Mouse (Mus musculus) layer of hippocampus, postnatal 10 days (tissue): Measurements from ENCODE around the gene Parp8. TPM values are rescaled to one million over a fixed set of nuclear protein-coding genes. Genes with fewer than 3 reads are reported as not detected.

ENCODE experiments used
- DNase-seq, 2 experiments: peaks; one replicate each; pipeline ENCODE4 v3.0.0; 2021; ENCODE audit warnings: low spot score in 2 of 2
- total RNA-seq, 2 experiments: library from RNA; stranded (reverse); gene quantifications; 2 replicates each; pipeline ENCODE4 v1.2.3; 2021

Parp8 gene
- total RNA-seq, 2 experiments from 2014 or later = 62.3 to 69.5 TPM

DNA sequence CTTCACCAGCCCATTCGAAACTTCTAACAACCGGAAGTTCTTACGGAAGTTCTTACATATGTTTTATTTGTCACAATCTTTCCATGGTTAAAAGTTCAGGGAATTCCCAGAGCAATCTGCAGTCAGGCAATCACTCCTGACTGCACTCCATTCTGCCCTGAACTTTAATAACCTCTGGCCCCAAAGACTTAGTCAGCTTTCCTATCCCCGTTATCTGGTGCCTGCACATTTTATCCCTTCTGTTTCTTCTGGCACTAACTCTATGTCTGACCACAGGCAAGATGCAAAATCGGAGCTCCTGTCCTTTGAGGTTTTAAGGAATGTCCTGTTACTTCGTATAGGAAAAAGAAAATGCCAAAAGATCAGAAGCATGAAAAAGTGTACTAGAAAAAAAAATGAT is 4.7 kb downstream of the Parp8 start:
- DNase-seq = no peak

DNA sequence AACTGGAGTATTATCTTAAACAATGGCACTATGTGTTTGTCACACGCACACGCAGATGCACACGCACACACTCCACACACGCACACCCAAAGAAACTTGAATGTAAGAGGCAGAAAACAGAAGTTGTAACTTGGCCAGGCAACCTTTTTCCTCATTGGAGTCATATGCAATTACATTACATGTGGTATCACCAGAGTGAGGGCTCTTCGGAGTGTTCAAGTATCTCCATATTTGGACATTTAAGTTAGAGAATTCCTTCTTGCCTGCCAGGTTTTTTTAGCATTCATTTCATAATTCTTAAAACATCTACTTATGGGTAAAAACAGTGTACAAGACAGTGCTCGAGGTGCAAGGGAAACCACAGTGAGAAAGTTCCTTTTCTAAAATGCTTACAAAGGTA is 6.7 kb downstream of the Parp8 start:
- DNase-seq = no peak

DNA sequence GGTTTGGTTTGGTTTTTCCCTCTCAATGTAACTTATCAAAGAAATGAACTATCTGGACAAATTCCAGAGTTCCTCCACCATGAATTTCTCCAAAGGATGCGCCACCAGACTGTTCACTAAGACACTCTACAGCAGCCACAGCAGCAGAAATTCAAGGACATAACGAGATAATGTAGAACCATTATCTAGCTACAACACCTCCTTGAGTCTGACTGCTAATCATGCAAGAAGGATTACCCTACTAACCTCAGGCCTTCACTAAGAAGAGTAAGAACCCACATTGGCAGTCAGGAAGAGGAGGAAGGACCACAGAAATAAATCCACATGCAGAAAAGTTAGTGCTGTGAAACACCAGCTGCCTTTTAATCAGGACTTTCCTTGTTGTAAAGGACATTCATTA is 11.8 kb downstream of the Parp8 start:
- DNase-seq = no peak

DNA sequence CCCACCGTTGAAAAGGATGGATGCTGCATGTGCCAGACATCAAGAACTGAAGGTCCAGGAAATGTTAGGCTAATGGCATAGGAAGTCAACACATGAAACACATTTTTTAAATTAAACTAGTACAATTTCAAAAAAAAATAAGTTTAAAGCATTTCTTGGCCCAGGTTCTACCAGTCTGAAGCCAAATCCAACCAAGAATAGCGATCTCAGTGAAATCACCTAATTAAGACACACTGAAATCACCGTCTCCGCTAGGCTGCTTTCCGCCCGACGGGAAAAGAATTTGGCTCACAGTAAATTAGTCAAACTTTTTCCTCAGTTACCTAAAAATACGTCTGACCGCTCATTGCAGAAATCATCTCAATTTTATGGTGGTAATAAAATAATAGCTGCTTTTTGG is 13.3 kb downstream of the Parp8 start:
- DNase-seq = no peak

DNA sequence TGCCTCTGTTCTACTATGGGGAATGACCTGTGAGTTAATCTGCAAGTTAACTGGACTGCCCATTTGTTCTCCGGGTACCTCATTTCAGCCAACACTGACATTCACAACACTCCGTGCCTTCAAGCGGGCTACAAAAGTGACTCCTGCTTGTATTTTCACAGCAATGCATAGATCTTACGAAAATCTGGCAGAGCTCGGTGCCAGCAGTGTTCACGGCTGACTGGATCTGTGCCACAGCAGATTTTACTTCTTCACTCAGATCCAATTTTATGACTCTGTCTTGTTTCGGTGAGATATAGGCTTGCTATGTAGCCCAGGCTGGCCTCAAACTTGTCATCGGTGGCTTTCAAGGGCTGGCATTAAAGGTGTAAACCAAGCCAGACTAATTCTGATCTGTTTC is 15.2 kb downstream of the Parp8 start:
- DNase-seq = no peak

DNA sequence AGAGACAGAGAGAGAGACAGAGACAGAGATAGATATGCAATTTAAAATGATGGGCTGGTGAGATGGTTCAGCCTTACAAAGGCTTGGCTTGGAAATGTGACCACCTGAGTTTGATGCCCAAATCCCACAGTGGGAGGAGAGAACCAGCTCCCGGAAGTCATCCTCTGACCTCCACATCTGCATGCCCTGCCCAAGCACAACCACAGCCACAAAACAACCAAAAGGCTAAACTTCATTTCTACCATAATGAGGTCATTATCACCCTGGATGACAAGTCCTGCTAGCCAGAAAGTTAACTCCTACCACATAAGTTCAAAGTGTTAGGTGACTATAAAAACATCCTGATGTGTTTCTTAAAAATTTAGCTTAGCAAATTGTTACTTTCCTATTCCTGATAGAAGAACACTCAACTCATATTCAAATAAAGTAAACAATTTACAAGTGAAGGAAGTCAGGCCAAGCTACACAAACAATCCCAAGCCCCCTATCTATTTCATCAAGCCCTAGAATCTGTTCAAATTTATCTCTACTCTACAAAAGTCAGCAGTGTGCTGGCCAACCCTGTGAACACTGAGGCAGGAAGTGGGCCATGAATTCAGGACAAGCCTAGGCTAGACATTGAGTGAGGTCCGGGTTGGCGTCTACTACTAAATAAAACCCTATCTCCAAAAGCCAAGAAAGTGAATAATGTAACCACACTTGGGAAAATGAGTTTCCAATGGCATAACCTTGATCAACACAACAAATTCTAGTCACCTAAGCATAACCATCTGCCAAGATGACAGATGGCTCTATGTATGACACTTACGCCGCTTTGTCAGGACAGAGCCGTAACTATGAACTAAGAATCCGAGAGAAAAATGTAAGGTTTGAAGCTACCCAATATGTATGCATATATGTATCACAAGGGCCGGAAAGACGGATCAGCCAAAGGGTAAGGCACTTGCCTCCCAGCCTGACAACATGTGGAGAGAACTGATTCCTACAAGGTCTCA is 17.0 kb downstream of the Parp8 start:
- no peak for DNase-seq

DNA sequence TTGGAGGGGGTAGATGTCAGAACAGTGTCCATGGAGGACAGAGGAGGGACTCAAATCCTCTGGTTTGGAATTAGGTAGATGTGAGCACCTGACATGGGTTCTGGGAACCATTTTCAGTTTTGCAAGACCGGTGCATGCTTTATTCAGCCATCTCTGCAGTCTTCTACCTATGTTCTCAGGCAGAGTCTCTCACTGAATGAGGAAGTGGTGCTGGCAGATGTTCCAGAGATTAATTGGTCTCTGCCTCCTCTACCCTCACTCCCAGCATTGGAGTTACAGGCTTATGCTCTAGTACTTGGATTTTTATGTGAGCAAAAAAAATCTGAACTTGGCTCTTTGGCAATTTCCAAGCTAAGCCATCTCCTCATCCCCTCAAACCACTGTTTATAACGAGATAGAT is 17.8 kb downstream of the Parp8 start:
- DNase-seq = no peak

DNA sequence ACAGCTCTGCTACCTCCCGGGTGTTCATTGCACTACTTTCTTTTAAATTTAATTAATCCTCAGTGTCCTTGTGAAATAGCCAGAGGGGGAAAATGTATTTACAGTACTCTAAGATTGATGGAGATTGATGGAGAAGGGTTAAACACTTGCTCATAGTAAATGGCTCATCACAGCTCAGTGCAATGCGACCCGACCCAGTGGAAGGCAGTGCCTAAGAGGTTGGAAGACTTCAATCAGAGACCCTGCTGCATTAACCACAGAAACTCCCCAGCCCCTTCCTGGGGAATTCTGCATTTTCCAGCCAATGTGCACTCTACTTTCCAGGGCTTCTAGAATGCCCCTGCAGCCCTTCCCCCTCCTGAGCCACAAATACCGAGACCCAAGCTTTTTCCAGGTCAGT is 18.7 kb downstream of the Parp8 start:
- DNase-seq = no peak

DNA sequence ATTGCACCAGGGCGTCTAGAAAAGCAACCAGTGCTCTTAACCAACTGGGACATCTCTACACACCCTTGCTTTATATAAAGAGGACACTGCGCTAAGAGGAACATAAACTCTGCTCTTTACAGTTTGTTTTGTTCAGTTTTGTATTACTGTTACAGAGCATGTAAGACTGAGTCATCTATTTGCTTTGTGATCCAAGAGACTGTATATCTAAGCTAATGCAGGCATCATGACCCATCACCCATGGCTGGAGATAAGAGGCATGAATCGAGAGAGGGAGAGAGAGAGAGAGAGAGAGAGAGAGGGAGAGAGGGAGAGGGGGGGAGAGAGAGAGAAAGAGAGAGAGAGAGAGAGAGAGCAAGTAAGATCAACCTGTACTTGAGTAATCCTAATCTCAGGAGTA is 24.8 kb downstream of the Parp8 start:
- DNase-seq = no peak

DNA sequence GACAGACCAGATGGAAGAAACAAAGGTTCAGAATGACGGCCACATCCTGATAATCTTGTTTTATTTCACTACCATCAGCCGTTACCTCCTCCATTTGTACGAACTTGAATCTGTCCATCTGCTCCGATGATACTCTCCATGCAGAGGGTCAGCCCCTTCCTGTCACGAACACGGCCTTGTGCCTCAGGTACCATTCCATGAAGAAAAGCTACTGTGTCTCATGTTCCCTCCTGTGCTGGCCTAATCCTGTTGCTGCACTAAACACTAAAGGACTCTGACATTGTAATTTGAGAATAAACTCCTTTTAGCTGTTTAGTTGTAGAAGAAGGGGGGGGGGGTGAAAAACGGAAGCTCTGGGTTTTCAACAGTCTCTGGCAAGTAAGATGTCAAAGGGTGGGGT is 33.8 kb downstream of the Parp8 start:
- DNase-seq = no peak

DNA sequence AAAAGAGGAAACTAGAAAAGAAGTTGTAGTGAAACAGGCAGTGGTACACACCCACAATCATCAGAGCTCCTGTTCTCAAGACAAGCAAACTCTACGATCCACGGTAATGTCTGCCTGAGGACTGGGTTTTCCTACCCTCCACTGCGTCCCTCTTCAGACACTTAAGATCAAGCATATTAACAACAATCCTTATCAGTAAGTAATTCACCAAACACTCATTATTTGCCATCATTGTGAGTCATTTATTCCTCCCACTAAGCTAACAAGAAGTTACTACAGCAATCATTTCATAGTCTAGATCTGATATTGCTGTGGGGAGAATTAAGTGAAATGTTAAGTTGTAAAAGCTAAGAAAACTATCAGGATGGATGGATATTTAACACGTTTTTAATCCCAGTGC is 35.0 kb downstream of the Parp8 start:
- no peak for DNase-seq

DNA sequence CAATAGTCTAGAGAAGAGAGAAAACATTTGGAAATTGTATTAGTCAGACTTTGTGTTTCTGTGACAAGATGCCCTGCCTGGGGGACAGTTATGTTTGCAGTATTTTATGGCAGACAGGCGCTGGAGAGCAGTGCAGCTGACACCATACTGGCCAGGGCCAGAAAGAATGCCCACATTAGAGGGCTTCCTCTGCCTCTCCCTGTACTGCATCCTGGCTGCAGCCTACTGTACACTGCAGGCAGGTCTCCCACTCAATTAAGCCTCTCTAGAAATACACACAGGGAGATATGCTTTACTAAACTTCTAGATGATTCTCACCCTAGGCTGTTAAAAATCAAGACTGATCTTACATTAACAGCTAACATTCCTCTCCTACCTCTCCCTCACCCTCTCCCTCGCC is 36.6 kb downstream of the Parp8 start:
- DNase-seq = no peak

DNA sequence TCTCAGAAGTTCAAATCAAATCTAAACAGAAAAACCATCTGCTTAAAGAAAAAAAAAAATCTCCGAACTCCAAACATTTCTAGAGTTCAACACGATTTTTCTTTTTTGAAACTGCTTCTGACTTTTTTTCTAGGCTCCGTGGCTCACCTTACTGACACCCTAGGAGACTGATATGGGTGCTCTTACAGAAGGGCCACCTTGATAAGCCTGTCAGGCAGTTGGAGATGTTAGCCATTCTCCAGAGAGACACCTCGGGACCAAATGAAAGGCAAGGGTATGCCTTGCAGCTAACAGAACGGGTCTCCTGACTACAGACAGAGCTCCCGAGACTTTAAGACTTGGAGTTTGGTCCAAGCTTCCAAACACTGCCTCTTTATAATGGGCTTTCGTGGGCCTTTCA is 37.1 kb downstream of the Parp8 start:
- DNase-seq = no peak

DNA sequence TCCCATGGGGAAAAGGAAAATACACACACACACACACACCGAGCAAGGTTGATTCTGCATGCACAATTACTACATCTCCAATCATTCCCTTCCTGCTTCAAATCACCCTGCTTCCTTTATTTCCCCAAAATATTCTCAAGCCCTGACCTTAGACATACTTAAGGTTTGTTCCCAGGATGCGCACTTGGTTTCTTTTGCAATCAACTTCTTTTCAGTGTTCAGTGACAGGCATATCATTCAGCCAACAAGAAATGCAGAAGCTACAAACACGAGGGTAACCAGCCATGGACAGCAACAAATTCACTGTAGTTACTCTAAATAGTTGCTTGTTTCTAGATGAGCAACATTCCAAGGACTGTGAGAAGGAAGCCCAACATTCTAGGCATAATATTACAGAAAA is 38.1 kb downstream of the Parp8 start:
- DNase-seq = no peak

DNA sequence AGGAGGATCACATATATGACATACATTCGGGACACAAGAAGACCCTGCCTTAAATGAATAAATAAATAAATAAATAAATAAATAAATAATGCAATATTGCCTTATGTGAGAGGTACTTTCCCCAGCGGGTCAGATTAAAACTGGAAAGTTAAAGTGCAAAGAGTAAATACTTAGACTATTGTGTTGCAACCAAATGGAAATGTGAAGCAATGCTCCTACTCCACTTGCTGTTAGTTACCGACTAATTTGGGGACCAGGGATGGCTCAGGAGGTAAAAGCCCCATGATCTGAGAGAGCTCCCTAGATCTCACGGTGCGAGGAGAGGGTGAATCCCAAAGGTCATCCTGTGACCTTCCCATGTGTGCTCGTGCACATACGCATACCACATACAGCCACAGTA is 38.7 kb downstream of the Parp8 start:
- DNase-seq = no peak

DNA sequence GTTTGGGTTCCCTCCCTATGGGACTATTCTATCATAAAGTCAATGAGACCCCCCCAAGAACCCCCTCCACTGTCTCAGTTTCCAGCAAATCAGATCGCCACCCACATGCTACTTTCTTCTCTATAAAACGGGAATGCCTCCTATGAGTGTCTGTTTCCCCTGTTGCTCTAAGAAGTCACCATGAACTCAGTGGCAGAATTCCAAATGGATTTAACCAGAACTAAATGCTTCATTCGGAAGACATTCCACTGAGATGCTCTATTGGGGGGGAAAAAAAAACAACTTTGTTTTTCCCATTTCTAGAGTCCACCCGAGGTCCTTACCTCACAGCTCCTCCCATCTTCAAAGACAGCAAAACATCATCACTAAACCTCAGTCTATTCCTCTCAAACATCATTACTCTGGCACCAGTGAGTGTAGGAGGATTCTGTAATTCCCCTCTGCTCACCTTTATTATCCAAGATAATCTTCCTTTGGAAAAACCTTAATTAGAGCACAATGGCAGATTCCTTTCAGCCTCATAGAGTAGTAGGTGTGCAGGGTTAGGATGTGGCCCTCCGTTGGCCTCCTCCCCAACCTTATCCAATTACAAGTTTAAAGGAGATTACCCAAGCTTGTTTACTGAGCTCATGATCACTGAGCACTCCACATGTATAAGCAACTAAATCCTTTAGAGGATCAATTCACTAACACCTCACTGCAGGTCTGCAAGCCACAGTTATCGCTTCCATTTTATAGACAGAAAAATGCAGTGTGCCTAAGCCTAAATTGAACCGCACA is 51.1 kb downstream of the Parp8 start:
- no peak for DNase-seq

DNA sequence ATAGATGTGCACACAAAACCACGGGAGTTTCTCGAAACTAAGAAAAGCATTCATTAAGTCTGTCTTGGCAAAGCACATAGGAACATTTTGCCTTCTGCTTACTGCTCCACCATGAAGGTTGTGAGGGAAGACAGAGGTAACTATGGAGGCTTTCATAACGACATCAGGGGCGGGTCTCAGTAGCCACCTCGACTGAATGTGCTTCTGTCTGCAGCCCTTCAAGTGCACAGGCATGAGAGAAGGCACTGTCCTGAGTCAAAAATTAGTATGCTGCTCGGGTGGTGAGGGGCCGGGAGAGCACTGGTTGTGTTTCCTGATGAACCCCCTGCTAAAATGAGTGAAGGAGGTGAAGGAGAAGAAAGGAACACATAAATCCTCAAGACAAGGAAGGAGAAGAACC is 51.8 kb downstream of the Parp8 start:
- no peak for DNase-seq

DNA sequence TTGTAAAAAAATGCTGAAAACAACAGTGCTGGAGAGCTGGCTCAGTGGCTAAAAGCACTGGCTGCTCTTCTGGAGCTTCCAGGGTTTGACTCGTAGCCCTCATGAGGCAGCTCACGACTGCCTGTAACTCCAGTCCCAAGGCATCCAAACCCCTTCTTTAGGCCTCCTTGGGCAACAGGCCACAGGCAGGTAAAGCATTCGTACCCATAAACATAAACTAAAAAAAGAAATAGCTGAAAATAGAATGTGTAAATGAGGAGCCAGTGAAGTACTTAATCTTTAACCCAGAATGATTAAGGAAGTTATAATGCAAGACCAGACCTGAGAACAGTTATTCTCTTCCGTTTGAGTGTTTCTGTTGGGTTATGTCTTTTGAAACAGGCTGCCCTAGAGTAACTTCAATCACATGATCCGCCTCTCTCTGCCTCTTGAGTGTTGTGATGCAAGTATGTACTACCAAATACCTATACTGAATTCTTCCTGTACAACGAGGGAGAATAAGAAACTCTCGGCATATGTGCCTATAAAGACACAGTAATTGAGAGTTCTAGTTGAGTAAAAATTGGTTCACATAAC is 53.2 kb downstream of the Parp8 start:
- DNase-seq = no peak

DNA sequence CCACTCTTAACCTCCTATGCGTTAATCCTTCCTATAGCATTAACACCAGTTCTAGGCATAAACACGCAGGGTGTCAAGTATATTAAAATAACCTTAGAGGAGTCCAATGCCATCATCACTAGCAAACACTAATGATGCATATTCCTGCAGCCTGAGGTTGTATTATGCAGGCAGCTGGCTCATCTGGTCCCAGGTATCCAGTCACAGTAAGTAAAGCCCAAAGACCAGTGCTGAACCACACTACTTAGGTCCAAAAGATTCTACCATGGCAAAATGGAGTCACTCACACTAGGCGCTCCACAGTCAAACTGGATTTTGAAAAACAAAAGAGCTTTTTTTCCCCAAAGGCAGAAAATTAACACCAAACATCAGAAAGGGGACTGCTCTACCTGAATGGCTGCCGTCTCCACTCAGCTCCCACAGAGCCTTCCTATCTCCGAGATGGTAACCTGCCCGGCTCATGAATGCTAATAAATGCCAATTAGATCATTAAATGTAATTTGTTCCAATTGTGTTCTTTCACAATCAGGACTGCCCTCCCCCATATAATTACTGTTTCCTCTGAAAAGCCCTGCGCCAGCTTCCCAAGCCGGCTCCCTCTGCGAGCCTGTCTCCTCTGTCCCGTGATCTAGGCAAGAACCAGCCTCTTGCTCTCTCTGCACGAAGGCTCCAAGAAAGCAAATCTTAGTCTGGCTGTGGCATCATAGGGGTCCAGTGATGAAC is 54.5 kb downstream of the Parp8 start:
- DNase-seq = no peak

DNA sequence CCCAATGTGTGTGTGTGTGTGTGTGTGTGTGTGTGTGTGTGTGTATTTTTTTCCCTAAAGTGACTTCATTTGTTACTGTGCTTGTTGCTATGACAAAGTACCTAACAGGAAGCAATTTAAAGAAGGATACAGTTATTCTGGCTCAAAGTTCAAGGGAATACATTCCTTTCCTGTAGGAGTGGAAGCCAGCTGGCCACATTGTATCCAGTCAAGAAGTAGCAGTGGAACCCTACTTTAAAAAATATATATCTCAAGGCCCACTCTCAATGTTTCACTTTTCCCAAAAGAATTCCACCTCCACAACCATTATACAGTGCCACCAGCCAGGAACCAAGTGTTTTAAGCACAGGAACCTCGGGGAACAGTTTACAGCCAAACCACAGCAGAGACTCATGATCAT is 55.7 kb downstream of the Parp8 start:
- no peak for DNase-seq

DNA sequence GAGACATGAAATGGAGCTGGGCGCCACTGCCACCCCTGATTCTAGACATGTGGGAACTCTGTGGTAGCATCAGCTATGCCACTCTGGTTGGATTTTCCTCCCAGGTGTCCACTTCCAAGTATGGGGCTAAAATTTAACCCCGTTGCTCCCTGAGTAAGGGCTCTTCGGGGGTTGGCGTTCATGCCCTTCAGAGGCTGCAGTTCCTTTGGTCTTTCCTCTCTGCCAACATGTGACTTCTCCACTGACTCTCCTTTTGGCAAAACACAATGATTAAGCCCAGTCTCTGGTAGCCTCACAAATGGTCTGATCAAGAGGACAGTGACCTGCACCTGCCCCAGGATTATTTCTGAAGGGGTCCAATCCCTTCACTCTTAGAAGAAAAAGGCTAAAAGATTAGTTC is 56.4 kb downstream of the Parp8 start:
- DNase-seq = no peak
